Mouse (Mus musculus) kidney, embryonic 14.5 days (tissue): ENCODE measurements around the gene Snapin. TPM values are rescaled to one million over a fixed set of nuclear protein-coding genes. Genes with fewer than 3 reads are reported as not detected.

Source experiments
- ATAC-seq: fragments of 200-750 bp; cut with Nextera tagmentation; 2 replicates; pipeline ENCODE4 v1.8.0; 2017; ENCODE audit warnings: moderate number of reproducible peaks, mild to moderate bottlenecking, moderate TSS enrichment, moderate library complexity; ENCODE audit not compliant: low FRiP score, low TSS enrichment
- H3K27ac ChIP-seq: fragments of 300-500 bp; sonication (generic); 2 replicates; pipeline ENCODE4 v1.5.1; 2014; ENCODE audit warnings: low read depth, mild to moderate bottlenecking, low read length, moderate library complexity, mixed read lengths
- H3K27me3 ChIP-seq: fragments of 300-500 bp; sonication (generic); 2 replicates; pipeline ENCODE4 v1.6.1; 2014; ENCODE audit warnings: mild to moderate bottlenecking, low read length; ENCODE audit not compliant: control insufficient read depth, insufficient read depth
- H3K36me3 ChIP-seq: fragments of 300-500 bp; sonication (generic); 2 replicates; pipeline ENCODE4 v1.6.1; 2014; ENCODE audit warnings: low read length, mixed read lengths; ENCODE audit not compliant: control insufficient read depth, insufficient read depth
- H3K4me1 ChIP-seq: fragments of 300-500 bp; sonication (generic); 2 replicates; pipeline ENCODE4 v1.6.1; 2014; ENCODE audit warnings: low read length, mixed read lengths; ENCODE audit not compliant: control insufficient read depth, insufficient read depth
- H3K4me2 ChIP-seq: fragments of 300-500 bp; sonication (generic); replicated peaks from 2 replicates; pipeline ENCODE4 v1.6.1; 2014; ENCODE audit warnings: low read depth, mild to moderate bottlenecking, low read length
- H3K4me3 ChIP-seq: fragments of 300-500 bp; sonication (generic); 2 replicates; pipeline ENCODE4 v1.5.1; 2014; ENCODE audit warnings: mild to moderate bottlenecking, low read length
- H3K9ac ChIP-seq: fragments of 300-500 bp; sonication (generic); 2 replicates; pipeline ENCODE4 v1.6.1; 2014; ENCODE audit warnings: low read depth, mild to moderate bottlenecking, low read length, moderate library complexity
- H3K9me3 ChIP-seq: fragments of 300-500 bp; sonication (generic); 2 replicates; pipeline ENCODE4 v1.6.1; 2016; ENCODE audit warnings: low read length; ENCODE audit not compliant: control insufficient read depth
- WGBS: fragments of 180-500 bp; shearing (Covaris S2); extraction: QIAGEN DNeasy Blood & Tissue Kit; methylation state at CpG from one replicate; pipeline ENCODE4 v1.1.7; 2014; 5-methylcytosine and 5-hydroxymethylcytosine counted together
- polyA plus RNA-seq: library from polyadenylated mRNA; unstranded; fragments of >200 nt; fragmentation: Nextera tagmentation; extraction: Ambion mirVana; gene quantifications from 2 replicates; pipeline ENCODE4 v1.2.1, GENCODE M21; 2014

The Snapin gene
- polyA plus RNA-seq, 1 experiment from 2014 or later, result 67.6 TPM

DNA sequence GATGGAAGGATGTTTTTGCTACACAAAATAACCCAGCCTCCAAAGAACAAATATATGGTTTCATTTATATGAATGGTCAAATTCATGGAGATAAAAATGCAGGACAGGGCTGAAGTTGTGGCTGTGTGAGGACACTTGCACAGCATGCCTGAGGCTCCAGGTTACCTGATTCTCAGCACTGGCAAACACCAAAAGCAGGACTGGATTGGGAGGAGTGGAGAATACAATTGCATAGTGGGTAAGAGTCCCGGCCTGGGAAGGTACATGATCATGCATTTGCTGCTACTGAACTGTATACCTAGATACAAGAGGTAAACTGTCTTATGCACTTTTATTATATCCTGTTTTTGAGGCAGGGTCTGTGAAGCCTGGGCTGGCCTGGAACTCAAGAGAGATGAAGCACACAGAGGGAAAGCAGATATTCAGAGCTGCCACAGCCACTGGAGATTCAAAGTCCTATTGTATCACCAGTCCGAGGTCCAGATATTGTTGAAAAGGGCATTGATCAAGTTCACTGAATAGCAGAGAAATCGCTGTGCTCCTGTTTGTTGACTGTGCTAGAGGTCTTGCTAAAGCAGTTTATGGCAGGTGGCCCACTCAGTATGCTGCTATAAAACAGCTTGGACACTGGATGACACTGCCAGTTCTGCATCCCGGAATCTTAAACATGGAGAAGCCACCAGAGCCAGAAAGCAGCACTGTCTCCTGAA is 3.2 kb upstream of the Snapin start:
- Histone ChIP-seq H3K9me3 (no peaks in the 10 kb centered on the region), H3K36me3 (peaks cover 42% of the 10 kb centered on the region), H3K4me1 (peaks cover 6% of the 10 kb centered on the region), H3K27me3 (no peaks in the 10 kb centered on the region), H3K27ac (no peak overlapping the region), H3K4me3 (no peak overlapping the region), H3K9ac (no peak overlapping the region), H3K4me2 (no peak overlapping the region)
- no peak for ATAC-seq
- 62% methylated on average over 4 of the region's 4 CpGs for WGBS

DNA sequence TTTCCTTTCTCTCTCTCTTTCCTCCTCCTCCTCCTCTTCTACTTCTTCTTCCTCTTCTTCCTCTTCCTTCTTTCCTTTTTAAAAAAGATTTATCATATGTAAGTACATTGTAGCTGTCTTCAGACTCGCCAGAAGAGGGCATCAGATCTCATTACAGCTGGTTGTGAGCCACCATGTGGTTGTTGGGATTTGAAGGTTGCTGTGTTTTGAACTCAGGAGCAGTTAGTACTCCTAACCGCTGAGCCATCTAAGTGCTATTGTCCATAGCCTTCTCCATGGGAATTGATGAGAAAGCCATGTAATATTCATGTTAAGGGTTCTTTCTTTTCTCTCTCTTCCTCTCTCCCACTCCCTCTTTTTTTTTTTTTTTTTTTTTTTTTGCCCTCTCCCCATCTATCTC is 517 bp upstream of the Snapin start:
- Histone ChIP-seq H3K4me1 (peaks cover 6% of the 10 kb centered on the region), H3K9me3 (no peaks in the 10 kb centered on the region), H3K27me3 (no peaks in the 10 kb centered on the region), H3K4me3 (no peak overlapping the region), H3K27ac (no peak overlapping the region), H3K9ac (no peak overlapping the region), H3K4me2 (no peak overlapping the region), H3K36me3 (peaks cover 40% of the 10 kb centered on the region)
- no peak for ATAC-seq
- 40% methylated on average over 2 of the region's 2 CpGs for WGBS

DNA sequence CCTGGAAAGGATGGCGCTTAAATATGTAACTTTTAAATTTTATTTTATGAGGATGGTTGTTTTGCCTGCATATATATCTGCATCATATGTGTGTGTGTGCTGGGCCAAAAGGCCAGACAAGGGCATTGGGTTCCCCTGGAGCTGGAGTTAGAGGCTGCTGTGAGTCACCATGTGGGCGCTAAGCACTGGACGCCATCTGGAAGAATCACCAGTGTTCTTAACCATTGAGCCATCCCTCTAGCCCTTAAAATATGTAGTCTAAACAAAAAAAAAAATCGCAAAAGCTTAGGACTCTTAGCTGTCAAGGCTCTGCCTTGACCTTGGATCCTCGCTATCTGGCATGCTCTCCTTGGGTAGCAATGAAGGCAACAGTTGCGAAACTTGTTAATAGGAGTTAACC is 2.3 kb downstream of the Snapin start:
- Histone ChIP-seq H3K36me3 (peaks cover 56% of the 10 kb centered on the region), H3K4me3 (no peak overlapping the region)
- WGBS, result 85% methylated on average over 6 of the region's 6 CpGs

DNA sequence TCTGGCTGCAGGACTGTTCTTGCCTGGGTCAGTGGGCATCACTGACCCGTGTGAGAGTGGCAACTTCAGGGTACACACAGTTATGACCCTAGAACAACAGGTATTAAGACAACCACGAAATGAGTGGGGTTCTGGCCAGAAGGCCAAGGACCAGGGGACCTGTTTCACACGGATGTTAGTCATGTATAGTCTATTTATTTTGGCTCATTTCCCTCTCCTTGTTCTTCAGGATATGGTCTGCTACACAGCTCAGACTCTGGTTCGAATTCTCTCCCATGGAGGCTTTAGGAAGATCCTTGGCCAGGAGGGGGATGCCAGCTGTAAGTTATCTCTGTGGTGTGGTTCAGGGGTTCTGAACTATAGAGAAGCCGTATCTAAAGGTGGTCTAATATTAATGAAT is 3.8 kb downstream of the Snapin start:
- no peaks in the 10 kb centered on the region for H3K27me3 ChIP-seq
- no peak overlapping the region for H3K4me2 ChIP-seq
- no peak for ATAC-seq
- H3K4me3 ChIP-seq, result no peak overlapping the region
- WGBS, result 48% methylated on average over 5 of the region's 5 CpGs
- no peak overlapping the region for H3K9ac ChIP-seq
- H3K4me1 ChIP-seq, result peaks cover 6% of the 10 kb centered on the region
- H3K36me3 ChIP-seq, result peaks cover 72% of the 10 kb centered on the region
- no peaks in the 10 kb centered on the region for H3K9me3 ChIP-seq
- H3K27ac ChIP-seq, result no peak overlapping the region

More for the DNA sequence above, 2.3 kb downstream of the Snapin start:
- H3K9me3 ChIP-seq, result no peaks in the 10 kb centered on the region
- no peaks in the 10 kb centered on the region for H3K27me3 ChIP-seq
- H3K9ac ChIP-seq, result no peak overlapping the region
- H3K27ac ChIP-seq, result no peak overlapping the region
- H3K4me2 ChIP-seq, result no peak overlapping the region
- H3K4me1 ChIP-seq, result peaks cover 6% of the 10 kb centered on the region
- ATAC-seq, result no peak

DNA sequence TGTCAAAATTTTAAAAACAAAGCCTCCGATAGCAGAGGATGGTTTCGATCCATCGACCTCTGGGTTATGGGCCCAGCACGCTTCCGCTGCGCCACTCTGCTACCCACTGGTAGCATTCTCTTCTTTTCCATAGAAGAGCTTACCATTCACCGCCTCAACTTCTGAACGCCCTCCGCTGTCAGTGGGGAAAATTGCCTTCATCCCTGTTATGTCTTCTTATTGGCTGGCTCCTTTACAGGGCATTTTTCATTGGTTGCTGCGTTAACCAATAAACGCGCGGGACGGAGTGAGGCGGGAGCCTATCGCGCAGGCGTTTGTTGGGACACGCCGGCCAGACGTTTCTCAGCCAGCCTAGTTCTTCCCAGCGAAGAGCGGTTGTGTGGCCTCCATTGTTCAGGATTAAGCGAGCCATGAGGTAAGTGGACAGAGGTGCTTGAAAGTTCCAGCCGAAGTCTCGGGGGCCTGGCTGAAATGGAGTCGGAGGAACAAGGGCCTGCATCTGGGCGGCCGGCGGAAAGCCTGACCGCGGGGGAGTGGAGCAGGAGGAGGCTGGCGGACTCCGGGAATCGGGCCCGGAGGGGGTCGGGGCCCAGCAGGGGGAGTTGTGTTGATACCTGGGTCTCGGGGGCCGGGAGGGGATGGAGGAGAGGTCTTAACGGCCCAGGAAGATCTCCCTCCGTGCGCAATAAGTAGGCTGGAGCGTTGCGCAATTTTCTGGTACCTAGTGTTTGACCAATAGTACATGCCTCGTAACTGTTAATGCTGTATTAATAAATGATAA is 14.8 kb downstream of the Snapin start, which contains the start of gene Ilf2:
Gene Ilf2 (plus strand): TSS at position 296 of the 781 bp plus-strand sequence.
- no peaks in the 10 kb centered on the region for H3K9me3 ChIP-seq
- under 1% methylated on average over 45 of the region's 45 CpGs for whole genome bisulfite sequencing
- peak within 1 kb of the TSS; percentile 94 for H3K27ac ChIP-seq
- H3K4me1 ChIP-seq, result peaks cover 10% of the 10 kb centered on the region
- peak within 1 kb of the TSS; percentile 94 for H3K4me3 ChIP-seq
- H3K27me3 ChIP-seq, result no peaks in the 10 kb centered on the region
- peak within 1 kb of the TSS; percentile 92 for H3K9ac ChIP-seq
- H3K36me3 ChIP-seq, result peaks cover 31% of the 10 kb centered on the region
- peak within 1 kb of the TSS; percentile 81 for H3K4me2 ChIP-seq
- ATAC-seq, result peak; percentile 99

DNA sequence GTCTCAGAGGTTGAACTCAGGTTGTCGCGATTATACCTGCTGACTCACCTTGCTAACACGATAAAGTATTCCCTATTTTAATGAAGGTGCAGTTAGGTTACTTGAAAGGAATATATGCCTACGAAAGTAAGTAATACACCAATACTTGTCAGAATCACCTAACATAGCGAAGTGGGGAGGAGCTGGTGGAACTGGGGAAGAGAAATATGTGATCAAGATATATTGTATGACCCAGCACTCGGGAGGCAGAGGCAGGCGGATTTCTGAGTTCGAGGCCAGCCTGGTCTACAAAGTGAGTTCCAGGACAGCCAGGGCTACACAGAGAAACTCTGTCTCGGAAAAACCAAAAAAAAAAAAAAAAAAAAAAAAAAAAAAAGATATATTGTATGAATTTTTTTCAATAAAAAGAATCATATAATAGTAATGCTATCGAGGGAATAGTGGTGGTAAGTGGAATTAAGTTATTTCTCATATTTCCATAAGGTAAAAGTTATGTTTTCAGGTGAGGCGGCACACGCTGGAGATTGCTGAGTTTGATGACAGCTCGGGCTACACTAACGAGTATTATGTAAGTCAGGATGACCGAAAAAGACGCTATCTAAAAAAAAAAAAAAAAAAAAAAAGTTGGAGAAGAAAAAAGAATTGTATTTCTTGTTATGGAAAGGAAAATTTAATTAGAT is 15.5 kb downstream of the Snapin start:
- ATAC-seq, result no peak
- Histone ChIP-seq H3K27me3 (no peaks in the 10 kb centered on the region), H3K4me2 (peak overlapping the region; percentile 40), H3K4me1 (peaks cover 10% of the 10 kb centered on the region), H3K4me3 (peak overlapping the region; percentile 30; the same call in 1 of the 2 replicates), H3K9ac (no peak overlapping the region), H3K9me3 (no peaks in the 10 kb centered on the region), H3K27ac (no peak overlapping the region), H3K36me3 (peaks cover 24% of the 10 kb centered on the region)
- 40% methylated on average over 15 of the region's 16 CpGs for WGBS

DNA sequence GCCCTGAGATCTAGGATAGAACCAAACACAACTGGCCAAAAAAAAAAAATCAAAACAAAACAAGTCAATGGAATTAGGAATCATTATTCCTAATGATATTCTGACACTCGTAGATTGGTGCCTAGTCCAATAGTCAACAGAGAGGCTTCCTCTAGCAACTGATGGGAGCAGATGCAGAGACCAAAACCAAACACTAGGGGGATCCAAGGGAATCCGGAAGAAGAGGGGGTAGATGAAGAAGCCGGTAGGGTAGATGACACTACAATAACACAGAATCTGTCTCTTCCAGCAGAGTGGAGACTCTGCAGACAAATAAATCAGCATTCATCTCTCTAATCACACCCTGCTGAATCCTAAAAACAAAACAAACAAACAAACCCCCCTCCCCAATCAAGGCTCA is 18.6 kb downstream of the Snapin start:
- Histone ChIP-seq H3K9me3 (no peaks in the 10 kb centered on the region), H3K4me2 (no peak overlapping the region), H3K9ac (no peak overlapping the region), H3K27me3 (no peaks in the 10 kb centered on the region), H3K4me1 (peaks cover 5% of the 10 kb centered on the region), H3K27ac (no peak overlapping the region), H3K36me3 (no peaks in the 10 kb centered on the region; the same call in 1 of the 2 replicates), H3K4me3 (no peak overlapping the region)
- no peak for ATAC-seq
- WGBS, result 27% methylated on average over 3 of the region's 3 CpGs

DNA sequence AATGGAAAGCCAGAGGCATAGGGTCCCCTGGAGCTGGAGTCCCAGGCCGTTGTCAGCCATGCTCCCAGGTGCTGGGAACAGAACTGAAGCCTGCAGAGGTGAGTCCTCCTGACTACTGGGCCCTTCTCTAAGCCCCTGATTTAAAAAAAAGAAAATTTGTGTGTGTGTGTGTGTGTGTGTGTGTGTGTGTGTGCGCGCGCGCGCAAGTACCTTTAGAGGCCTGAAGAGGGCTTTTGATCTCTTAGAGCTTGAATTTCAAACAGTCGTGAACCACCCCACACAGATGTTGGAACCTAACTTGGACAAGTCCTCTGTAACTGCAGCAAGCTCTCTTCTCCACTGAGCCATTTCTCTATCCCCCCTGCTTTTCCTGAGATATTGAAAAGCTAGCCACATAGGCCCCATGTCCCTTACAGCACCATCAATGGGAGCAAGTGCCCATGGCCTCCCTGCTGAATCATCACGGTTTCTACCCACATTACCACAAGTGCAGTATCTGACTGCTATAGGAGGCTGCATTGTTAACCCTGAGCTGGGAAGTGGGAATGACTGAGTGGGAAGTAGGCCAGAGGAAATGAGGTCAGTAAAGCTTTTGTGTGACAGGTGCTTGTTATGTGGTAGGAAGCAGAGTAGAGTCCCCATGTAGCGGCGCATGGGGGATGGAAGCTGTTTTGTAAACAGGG is 23.1 kb downstream of the Snapin start:
- Histone ChIP-seq H3K4me1 (no peaks in the 10 kb centered on the region), H3K36me3 (no peaks in the 10 kb centered on the region), H3K27ac (no peak overlapping the region), H3K4me3 (no peak overlapping the region), H3K4me2 (no peak overlapping the region), H3K9ac (no peak overlapping the region), H3K27me3 (peaks cover 21% of the 10 kb centered on the region; the same call in 1 of the 2 replicates), H3K9me3 (no peaks in the 10 kb centered on the region)
- ATAC-seq, result no peak
- 93% methylated on average over 10 of the region's 10 CpGs for WGBS
